Mouse (Mus musculus): ENCODE data around the gene Slc27a1.

DNA sequence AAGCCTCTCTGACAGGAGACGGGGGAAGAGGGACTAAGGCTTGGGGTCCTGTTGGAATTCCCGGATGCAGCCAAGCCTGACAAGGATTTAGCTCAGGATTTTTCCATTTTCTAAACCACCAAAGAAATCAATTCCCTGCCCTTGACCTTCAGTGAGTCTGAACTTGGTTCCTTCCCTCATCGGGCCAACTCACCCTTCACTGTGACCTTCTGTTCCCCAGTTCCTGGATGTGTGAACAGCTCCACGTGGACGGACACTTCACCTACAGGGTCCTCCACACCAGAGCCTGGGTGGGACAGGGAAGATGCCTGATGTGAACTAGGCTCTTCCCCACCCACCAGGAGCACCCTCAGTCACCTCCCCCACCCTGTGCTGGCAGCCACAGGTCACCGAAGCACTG, 62.1 kb downstream of the Slc27a1 start:
- no peak for TF ChIP-seq POLR2A (IDR thresholded peaks at IDR 0.05; ENCODE audit: low read depth, low read length)
- no peak for TF ChIP-seq CTCF (IDR thresholded peaks at IDR 0.05; ENCODE audit: extremely low read depth, insufficient read length, insufficient replicate concordance, low read depth, low read length)
